Mouse (Mus musculus): Measurements from ENCODE around the gene Efna2.

GRCm38 (mm10) chr10:80144864-80145838 lies 34.1 kb upstream of the Efna2 start:
- no peak for TF ChIP-seq POLR2A (IDR thresholded peaks at IDR 0.05; ENCODE audit: extremely low read depth, insufficient read depth, low read length)
- peak; percentile 63 for TF ChIP-seq CTCF (IDR thresholded peaks at IDR 0.05; ENCODE audit: extremely low read depth, insufficient read depth, low read length)
